Mouse (Mus musculus): ENCODE data around the gene Dcst2.
A peak's percentile ranks its signal among the peaks of the same experiment; 100 is the strongest.

Gene Dcst2

GRCm38 (mm10) chr3:89361675-89362074 is at the start of gene Dcst2:
Dcst2 (plus strand) TSS chr3:89361975.
- DNase-seq (ENCODE audit: low read depth, low spot score): no peak

DNA sequence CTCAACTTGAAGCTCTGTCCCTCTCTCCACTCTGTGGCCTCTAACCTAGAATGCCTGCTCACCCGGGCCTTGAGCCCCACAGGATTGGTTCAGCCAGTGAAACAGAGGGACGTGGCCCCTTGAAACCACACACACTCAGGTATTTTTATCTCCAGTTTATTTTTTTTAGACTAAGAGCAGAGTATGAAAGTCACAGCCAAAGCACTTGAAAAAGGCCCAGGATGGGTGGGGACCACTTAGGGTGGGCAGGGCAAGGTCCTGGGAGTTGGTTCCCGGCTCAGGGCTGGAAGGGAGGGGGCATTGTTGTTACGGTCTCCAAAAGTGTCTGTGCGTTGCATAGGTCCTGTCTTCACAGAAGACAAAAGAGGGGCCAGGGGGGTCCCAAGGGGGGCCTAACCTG is 47.4 kb upstream of the Dcst2 start:
- no peak for DNase-seq (ENCODE audit: low read depth, low spot score)

- DNase-seq (ENCODE audit: low read depth, low spot score): no peak
These were observed 47.0 kb upstream of the Dcst2 start for GRCm38 (mm10) chr3:89314791-89315190.

DNA sequence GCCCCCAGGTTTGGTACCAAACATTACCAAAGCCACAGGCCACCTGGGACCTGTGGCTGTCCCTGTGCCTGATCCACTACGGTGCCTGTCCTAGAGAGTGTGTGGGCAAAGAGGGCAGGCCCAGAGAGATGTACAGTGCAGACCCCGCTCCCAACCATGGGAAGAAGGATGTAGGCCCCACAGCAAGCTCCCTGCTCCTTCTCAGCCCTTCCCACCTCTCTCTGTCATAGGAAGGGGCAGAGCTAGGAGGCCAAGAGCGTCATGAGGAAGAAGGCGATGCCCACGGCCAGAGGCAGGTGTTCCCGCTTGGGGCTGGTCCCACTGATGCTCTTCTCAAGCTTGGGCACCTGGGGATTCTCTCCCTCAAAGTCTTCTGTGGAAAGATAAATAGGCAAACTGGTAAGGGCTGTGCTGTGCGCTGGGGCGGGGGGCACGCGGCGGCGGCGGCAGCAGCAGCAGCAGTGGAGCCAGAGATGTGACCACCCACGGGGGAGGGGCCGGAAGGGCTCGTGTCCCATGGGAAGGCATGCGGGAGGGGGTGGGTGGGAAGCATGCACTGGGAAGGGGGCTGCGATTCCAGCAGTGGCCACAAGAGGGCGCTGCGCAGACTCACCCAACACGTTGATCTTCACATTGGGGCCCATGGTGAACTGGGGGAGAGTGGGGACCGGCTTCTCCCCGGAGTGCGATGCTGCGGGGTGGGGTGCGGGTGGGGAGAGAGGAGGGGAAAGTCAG is 46.4 kb upstream of the Dcst2 start:
- peak; percentile 83 for DNase-seq (ENCODE audit: low read depth, low spot score)

DNA sequence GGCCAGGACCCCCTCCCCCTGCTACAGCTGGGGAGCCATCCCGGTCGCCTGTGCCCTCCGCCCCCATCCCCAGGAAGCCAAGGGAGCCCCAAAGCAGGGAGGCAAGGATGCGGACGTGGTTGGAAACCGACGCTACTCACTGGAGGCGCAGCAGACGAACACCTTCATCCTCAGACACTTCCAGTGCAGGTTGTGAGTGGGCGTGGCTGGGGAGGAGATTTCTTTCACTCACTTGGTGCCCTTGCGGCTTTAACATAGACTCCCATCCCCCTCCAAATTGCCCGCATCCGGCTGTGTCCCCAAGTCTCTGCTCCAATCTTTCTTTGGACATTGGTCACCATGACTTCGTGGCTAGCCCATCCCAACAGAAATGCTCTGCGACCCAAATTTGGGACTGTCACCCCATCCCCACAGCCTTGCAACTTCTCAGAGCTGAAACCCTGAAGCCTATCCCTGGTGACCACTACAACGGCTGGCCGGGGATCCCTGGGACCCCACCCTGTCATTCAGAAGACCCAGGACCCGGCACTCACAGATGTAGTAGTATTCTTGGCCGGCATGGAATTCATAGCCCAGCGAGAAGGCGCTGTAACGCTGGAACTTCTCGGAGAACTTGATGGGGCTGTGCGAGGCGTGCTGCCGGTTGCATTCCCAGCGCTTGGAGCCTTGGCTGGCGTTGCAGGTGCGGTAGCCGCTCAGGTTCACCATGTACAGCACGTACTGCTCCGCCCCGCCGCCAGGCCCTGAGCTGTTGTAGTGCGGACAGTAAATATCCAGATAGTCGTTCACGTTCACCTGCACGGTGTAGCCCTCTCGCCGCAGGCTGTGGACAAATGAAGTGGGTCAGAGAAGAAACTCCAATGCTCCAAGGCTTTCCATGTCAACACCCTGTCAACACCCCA is 45.6 kb upstream of the Dcst2 start:
- no peak for DNase-seq (ENCODE audit: low read depth, low spot score)

DNA sequence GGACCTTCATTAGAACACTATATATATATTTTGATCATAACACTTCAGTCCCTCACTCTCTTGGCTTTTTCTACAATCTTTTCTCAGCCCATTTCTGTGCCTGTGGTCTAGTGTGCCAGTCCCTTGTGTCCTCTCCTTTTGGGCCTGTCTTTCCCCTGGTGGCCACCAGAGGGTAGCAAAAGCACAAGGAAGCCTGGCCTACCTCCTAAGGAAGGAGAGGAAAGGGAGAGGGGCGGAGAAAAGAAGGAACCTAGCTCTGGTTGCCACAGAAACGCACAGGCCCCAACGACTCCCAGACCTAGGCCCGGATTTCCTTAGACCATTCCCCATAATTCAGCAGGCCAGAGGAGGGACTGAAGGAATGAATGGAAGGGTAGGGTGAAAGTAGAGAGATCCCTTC is 44.9 kb upstream of the Dcst2 start:
- DNase-seq (ENCODE audit: low read depth, low spot score): peak; percentile 94

DNA sequence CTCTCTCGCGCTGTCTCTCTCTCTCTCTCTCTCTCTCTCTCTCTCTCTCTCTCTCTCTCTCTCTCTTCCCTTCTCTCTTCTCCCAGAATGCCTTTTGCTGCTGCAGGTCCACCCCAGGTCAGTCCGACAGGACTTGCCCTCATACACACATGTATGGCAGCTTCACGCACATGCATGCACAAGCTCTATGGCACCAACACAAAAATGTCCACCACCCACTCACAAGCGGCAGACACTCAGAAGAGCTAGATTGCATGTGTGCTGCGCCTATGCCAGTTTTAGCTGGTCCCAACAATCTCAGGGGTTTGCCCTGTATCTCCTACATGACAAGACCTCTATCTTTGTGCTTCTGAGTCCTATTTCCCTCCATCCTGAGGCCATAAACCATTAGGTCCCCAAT is 44.5 kb upstream of the Dcst2 start:
- no peak for DNase-seq (ENCODE audit: low read depth, low spot score)

GRCm38 (mm10) chr3:89318316-89318715 is 43.5 kb upstream of the Dcst2 start:
- DNase-seq (ENCODE audit: low read depth, low spot score): no peak

DNA sequence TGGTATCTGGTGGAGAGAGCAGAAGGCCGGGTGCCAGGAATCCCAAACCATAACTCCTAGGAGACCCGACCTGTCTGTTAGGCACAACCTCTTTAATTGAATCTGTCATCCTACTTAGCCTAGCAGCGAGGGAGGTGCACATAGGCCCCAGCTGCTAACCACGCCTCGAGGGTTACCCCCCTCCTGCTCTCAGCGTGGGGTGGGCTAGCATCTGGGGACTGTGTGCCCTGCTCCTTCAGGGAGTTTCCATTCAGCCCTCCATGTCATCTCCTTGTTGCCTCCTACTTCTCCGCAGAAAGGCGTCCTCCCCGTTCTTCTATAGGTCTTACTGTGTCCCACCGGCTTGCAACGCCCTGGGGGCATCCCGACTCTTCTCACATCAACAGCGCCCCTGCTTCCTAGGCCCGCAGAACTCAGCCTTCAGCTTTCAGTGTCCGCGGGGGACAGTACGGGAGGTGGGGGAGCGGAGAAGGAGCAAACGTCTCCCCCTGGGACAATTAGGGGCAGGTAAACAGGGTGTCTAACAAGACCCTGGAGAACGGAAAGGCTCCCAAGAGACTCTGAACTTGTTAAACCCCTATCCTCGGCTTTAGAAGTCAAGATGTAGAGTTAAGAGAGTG is 42.7 kb upstream of the Dcst2 start:
- no peak for DNase-seq (ENCODE audit: low read depth, low spot score)

DNA sequence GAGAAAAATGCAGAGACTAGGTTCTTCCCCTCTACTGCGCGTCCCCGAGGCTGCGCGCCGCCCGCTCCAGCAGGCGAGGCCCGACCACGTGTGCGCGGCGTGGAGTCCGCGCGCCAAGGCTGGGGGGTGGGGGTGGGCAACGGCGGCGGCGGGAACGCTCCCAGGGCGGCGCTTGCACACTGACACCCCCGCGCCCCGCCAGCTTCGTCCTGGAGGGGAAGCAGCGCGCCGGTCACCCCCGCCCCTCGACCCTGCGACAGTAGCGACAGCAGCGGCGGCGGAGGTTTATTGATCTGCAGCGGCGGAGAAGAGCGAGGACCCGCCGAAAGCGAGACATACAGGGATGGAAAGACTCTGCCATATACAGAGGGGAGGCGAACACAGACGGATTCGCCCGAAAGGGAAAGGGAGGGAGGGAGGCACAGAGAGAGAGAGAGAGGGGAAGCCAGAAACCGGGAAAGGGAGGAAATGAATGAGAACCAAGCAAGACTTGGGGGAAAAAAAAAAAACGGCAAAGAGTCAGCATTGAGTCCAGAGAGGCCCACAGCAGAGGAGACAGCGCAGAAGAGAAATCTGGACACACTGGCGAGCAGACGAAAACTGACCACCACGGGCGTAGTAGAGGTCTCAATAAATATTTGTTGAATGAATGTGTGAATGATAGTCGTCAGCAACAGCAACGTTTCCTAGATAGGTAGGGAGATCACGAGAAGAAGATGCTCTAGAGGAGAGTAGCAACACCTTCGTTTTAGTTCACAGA is 42.0 kb upstream of the Dcst2 start:
- no peak for DNase-seq (ENCODE audit: low read depth, low spot score)

GRCm38 (mm10) chr3:89320581-89321182 is 41.1 kb upstream of the Dcst2 start:
- peak; percentile 85 for DNase-seq (ENCODE audit: low read depth, low spot score)

- DNase-seq (ENCODE audit: low read depth, low spot score): no peak
These were observed 40.3 kb upstream of the Dcst2 start for GRCm38 (mm10) chr3:89321183-89322130.

DNA sequence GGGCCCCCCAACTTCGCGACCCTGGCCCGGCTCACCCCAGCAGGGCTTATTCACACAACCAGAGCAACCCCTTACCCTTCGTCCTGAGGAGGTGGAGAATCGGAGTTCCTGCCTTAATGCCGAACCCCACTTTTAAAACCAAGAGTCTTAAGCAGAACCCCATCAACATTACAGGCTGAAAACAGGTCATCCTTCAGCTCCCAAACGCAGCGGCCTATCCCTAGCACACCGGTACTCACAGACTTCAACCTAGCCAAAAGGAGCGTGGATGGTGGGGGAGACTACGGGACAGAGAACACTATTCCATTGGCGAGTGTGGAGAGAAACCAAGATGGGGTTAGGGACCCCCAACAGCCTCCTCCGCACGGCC is 39.7 kb upstream of the Dcst2 start:
- no peak for DNase-seq (ENCODE audit: low read depth, low spot score)

- DNase-seq (ENCODE audit: low read depth, low spot score): peak; percentile 82
These were observed 39.1 kb upstream of the Dcst2 start, which contains the start of gene Efna3 for GRCm38 (mm10) chr3:89322514-89323165. Efna3 (minus strand) TSS chr3:89322965.

DNA sequence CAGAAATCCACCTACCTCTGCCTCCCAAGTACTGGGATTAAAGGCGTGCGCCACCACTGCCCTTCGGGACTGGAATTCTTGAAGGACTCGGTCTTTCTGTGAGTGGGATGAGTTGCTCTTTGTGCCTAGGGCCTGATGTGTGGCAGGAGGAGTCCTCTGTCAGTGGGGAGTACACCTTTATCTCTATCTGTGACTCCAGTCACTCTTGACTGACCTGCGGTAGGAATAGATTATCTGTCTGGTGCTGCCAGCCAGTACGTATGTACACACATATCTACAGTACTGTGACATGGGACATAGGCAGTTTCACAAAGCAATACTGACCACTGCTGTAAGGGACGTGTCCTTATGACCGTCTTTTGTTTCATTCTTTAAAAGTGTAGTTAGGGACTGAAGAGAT is 35.9 kb upstream of the Dcst2 start:
- DNase-seq (ENCODE audit: low read depth, low spot score): no peak

DNA sequence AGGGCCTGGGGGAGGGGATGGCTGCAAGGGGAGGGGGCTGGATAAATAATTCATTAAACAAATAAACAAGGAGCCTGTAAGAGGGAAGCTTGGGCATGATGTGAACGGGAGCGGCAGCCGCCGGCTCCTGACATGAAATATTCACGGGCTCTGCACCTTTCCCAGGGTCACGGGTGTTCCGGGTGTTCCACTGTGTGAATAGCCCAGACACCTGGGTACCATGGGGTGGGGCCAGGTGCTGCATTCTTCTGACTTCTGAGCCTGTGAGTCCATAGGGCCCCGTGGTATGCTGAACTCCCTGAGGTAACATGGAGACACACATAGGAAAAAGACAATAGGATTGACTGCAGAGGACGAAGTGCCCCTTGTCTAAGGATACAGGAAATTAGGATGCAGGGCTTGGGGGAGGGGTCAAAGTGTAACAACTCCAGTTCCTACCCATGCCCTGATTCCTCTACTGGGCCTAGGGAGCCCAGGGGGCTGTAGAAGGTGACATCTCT is 34.4 kb upstream of the Dcst2 start:
- no peak for DNase-seq (ENCODE audit: low read depth, low spot score)

DNA sequence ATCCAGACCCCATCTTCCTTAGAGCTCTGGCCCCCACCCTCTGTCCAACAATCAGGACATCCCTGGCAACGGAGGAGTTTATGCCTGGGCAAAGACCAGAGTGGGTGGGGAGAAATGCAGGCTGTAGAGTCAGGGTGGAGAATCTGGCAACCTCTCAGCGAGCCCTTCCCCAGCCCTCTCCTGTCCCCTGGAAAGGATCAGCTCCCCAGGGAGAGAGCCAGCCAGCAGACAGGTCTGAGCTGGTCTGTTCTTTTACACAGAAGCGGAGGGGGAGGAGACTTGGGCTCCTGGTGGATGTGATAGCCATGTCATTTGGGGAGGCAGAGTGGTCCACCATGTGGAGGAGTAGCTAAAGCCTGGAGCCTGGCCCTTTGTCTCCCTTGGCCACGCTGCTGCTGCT is 33.2 kb upstream of the Dcst2 start:
- no peak for DNase-seq (ENCODE audit: low read depth, low spot score)

DNA sequence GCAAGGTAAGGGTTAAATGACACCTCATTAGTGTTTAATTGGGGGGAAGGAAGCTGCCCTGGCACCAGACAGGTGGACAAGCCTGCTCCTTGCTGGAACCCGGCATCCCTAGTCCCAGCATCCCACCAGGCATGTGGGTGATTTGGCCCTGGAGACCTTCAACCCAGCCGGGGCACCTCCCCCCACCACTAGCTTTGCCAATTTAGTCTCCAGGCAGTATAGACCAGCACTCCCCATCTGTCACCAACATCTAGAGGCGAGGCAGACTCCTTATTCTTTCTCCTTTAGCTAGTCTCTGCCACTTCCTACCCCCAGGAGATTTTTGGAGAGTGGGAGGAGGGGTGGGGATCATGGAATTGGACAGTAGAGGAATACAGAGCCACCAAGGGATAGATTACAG is 31.4 kb upstream of the Dcst2 start:
- DNase-seq (ENCODE audit: low read depth, low spot score): no peak

DNA sequence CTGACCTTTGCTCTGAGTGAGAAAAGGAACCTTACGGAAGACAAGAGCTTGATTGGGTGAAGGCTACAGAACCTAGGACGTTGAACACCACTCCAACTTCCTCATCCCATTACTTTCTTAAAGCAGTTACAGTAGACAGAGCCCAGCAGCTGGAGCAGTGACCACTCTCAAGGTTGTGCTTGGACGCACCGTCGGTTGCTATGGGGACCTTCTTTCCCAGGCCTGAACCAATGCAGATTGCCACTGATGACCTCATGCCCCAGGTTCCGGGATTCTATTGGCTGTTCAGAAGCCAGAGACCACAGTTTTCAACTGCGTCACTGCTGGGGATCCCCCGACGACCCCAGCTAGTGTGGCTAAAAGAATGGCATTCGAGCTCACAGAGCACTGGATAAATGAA is 30.8 kb upstream of the Dcst2 start:
- DNase-seq (ENCODE audit: low read depth, low spot score): peak; percentile 67
